Mouse (Mus musculus): Measurements from ENCODE around the gene AI837181. TPM values are rescaled to one million over a fixed set of nuclear protein-coding genes. Genes with fewer than 3 reads are reported as not detected.

AI837181 gene
- polyA plus RNA-seq, 1 experiment from 2014 or later, result 63.6 TPM

DNA sequence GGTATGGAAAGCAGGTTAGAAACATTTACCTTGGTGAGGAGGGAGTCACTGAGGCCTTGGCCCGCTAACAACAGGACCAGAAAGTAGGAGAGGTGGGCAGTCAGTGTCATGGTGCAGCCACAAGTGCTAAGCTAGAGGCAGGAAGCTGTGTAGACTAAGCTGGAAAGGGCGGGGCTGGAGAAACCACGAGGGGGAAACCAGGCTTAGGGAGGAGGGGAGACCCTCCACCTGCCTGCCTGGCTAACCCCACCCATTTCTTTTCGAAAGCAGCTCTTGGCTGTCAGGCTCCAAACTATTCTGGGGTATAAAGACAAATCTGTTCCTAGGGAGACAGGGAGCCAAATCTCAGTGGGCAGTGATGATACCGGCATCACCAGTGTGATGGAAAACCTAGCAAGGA lies 43.4 kb downstream of the AI837181 start, which contains the start of gene Ctsw:
Gene Ctsw (minus strand): TSS at position 134 of the 400 bp plus-strand sequence.
- no peak within 1 kb of the TSS for H3K27ac ChIP-seq (ENCODE audit: low read length)
- ATAC-seq (no peak), DNase-seq (ENCODE audit: low spot score) (no peak)
- no peaks in the 10 kb centered on the region for H3K9me3 ChIP-seq (ENCODE audit: low read length)
- WGBS, result 36% methylated on average over 5 of the region's 5 CpGs
- no peaks in the 10 kb centered on the region for H3K27me3 ChIP-seq (replicated peaks; ENCODE audit: insufficient read depth, low read length)
- peaks cover 14% of the 10 kb centered on the region for H3K36me3 ChIP-seq (ENCODE audit: insufficient read depth, low read length)
- H3K4me3 ChIP-seq (ENCODE audit: low read depth, low read length), result no peak within 1 kb of the TSS
- no peak for TF ChIP-seq CTCF (IDR thresholded peaks at IDR 0.05)
- TF ChIP-seq EP300 (IDR thresholded peaks at IDR 0.05), result no peak
- H3K4me2 ChIP-seq (replicated peaks; ENCODE audit: low read depth, low read length), result no peak within 1 kb of the TSS
- H3K4me1 ChIP-seq (ENCODE audit: insufficient read depth, low read depth, low read length), result no peaks in the 10 kb centered on the region
- H3K9ac ChIP-seq (replicated peaks; ENCODE audit: low read depth), result no peak within 1 kb of the TSS

DNA sequence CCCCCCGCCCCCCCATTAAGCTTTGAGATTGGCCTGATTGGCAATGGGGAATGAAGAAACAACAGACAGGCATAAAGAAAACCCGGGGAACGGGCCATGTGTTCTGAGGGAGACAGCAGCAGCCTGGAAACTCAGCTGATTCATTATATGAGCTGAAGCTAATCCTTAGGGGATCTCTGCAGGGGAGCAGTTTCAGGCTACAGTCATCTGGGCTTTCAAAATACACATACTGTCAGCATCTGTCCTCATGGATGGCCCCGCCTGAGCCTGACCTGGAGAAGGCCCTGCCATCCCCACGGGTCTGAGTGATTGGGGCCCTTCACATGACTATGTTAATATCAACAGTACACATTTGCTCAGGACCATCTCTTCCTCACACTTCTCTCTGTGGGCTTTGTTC lies 46.9 kb downstream of the AI837181 start:
- Histone ChIP-seq H3K27ac (ENCODE audit: low read length) (no peak overlapping the region), H3K4me1 (ENCODE audit: insufficient read depth, low read depth, low read length) (peaks cover 2% of the 10 kb centered on the region; the same call in 1 of the 2 replicates), H3K36me3 (ENCODE audit: insufficient read depth, low read length) (no peaks in the 10 kb centered on the region), H3K4me2 (replicated peaks; ENCODE audit: low read depth, low read length) (no peak overlapping the region), H3K27me3 (replicated peaks; ENCODE audit: insufficient read depth, low read length) (no peaks in the 10 kb centered on the region), H3K9me3 (ENCODE audit: low read length) (no peaks in the 10 kb centered on the region), H3K4me3 (ENCODE audit: low read depth, low read length) (no peak overlapping the region), H3K9ac (replicated peaks; ENCODE audit: low read depth) (no peak overlapping the region)
- WGBS, result 48% methylated on average over 5 of the region's 5 CpGs
- no peak for DNase-seq (ENCODE audit: low spot score)
- no peak for ATAC-seq
- TF ChIP-seq EP300 (IDR thresholded peaks at IDR 0.05) (no peak), CTCF (IDR thresholded peaks at IDR 0.05) (no peak)

DNA sequence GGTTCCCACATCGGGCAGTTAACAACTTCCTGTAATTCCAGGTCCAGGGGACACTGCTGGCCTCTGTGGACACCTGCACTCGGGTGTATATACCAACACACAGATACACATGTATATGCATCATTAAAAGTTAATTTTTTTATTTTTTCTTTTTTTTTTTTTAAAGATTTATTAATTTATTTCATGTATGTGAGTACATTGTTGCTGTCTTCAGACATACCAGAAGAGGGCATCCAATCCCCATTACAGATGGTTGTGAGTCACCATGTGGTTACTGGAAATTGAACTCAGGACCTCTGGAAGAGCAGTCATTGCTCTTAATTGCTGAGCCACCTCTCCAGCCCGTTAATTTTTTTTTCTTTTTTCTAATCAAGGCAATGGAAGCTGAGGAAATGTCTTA lies 47.9 kb downstream of the AI837181 start:
- no peak overlapping the region for H3K4me3 ChIP-seq (ENCODE audit: low read depth, low read length)
- H3K9ac ChIP-seq (replicated peaks; ENCODE audit: low read depth), result no peak overlapping the region
- no peak for ATAC-seq
- peaks cover 2% of the 10 kb centered on the region; the same call in 1 of the 2 replicates for H3K4me1 ChIP-seq (ENCODE audit: insufficient read depth, low read depth, low read length)
- H3K27me3 ChIP-seq (replicated peaks; ENCODE audit: insufficient read depth, low read length), result no peaks in the 10 kb centered on the region
- no peak for DNase-seq (ENCODE audit: low spot score)
- WGBS, result 65% methylated on average over 3 of the region's 3 CpGs
- peak overlapping the region; percentile 81; the same call in 1 of the 2 replicates for H3K27ac ChIP-seq (ENCODE audit: low read length)
- no peaks in the 10 kb centered on the region for H3K9me3 ChIP-seq (ENCODE audit: low read length)
- H3K4me2 ChIP-seq (replicated peaks; ENCODE audit: low read depth, low read length), result no peak overlapping the region; the same call in 1 of the 2 replicates
- H3K36me3 ChIP-seq (ENCODE audit: insufficient read depth, low read length), result no peaks in the 10 kb centered on the region
- TF ChIP-seq EP300 (IDR thresholded peaks at IDR 0.05) (no peak), CTCF (IDR thresholded peaks at IDR 0.05) (peak; percentile 55)

DNA sequence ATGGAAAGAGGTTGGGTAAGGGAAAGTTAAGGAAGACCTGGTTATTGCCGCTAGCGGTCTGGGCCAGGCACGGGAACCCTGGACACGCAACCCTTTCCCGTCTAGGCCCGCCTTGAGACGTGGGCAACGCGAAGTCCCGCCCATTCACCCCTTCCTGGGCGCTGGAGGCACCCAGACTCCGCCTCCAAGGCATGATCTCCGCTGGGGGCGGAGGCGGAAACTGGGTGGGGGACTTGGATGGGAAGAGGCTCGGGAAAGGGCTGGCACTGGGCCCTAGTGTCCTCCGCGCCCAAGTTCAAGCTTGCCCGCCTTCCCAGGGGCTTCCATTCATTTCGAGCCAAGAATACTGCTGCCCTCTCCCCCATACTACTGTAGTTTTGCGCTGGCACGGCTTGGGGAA lies 48.8 kb downstream of the AI837181 start, which contains the start of gene Efemp2:
Gene Efemp2 (plus strand): TSS at position 235 of the 400 bp plus-strand sequence.
- DNase-seq (ENCODE audit: low spot score) (peak; percentile 96), ATAC-seq (peak; percentile 87)
- Histone ChIP-seq H3K9me3 (ENCODE audit: low read length) (no peaks in the 10 kb centered on the region), H3K9ac (replicated peaks; ENCODE audit: low read depth) (peak within 1 kb of the TSS; percentile 64), H3K36me3 (ENCODE audit: insufficient read depth, low read length) (no peaks in the 10 kb centered on the region), H3K4me2 (replicated peaks; ENCODE audit: low read depth, low read length) (peak within 1 kb of the TSS; percentile 92), H3K4me1 (ENCODE audit: insufficient read depth, low read depth, low read length) (peaks cover 2% of the 10 kb centered on the region; the same call in 1 of the 2 replicates), H3K27me3 (replicated peaks; ENCODE audit: insufficient read depth, low read length) (no peaks in the 10 kb centered on the region), H3K27ac (ENCODE audit: low read length) (peak within 1 kb of the TSS; percentile 81), H3K4me3 (ENCODE audit: low read depth, low read length) (peak within 1 kb of the TSS; percentile 57)
- under 1% methylated on average over 22 of the region's 22 CpGs for WGBS
- 0 out of 2 replicates have a peak, but pooled peaks have one; percentile 47 for TF ChIP-seq EP300 (IDR thresholded peaks at IDR 0.05)
- 0 out of 2 replicates have a peak, but pooled peaks have one; percentile 2 for TF ChIP-seq CTCF (IDR thresholded peaks at IDR 0.05)

DNA sequence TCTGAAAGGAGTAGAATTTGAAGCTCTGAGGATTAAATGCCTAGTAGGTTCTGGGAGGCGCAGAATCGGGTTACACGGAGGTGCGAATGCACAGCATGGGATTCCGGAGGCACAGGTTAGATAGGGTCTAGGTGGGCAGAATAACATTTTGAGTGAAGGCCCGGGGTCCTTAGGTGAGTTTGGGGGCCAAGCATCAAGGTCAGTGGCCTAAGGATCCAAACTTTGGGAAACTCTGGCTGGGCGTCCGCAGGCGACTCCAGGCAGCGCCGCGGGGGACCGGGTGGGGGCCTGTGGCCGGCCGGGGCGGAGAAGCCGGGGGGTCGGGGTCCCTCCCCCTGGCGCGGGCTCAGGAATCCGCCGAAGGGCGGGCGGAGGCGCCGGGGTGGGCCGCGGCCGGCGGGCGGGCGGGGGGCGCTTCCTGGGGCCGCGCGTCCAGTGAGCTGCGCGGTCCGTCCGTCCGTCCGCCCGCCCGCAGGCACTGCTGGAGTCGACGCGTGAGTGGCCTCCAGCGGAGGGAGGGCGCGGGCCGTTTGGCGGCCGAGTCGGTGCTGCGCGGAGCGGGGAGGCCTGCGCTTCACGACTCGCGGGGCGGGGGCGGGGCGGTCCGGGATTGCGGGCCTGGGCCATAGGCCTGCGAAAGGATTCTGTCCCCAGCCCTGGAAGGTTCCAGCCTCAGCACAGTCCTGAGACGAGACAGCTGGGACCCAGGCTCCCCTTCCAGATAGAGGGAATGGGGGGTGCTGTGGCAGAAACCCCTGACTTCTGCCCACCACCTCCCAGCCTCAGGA lies 49.5 kb downstream of the AI837181 start:
- Histone ChIP-seq H3K27me3 (replicated peaks; ENCODE audit: insufficient read depth, low read length) (no peaks in the 10 kb centered on the region), H3K9ac (replicated peaks; ENCODE audit: low read depth) (peak overlapping the region; percentile 64), H3K9me3 (ENCODE audit: low read length) (no peaks in the 10 kb centered on the region), H3K4me3 (ENCODE audit: low read depth, low read length) (peak overlapping the region; percentile 57), H3K4me1 (ENCODE audit: insufficient read depth, low read depth, low read length) (peaks cover 2% of the 10 kb centered on the region; the same call in 1 of the 2 replicates), H3K4me2 (replicated peaks; ENCODE audit: low read depth, low read length) (peak overlapping the region; percentile 92), H3K36me3 (ENCODE audit: insufficient read depth, low read length) (no peaks in the 10 kb centered on the region), H3K27ac (ENCODE audit: low read length) (peak overlapping the region; percentile 81)
- TF ChIP-seq CTCF (IDR thresholded peaks at IDR 0.05) (peak; percentile 34), EP300 (IDR thresholded peaks at IDR 0.05) (no peak)
- peak; percentile 66 for ATAC-seq
- WGBS, result 2% methylated on average over 31 of the region's 68 CpGs
- DNase-seq (ENCODE audit: low spot score), result peak; percentile 57

DNA sequence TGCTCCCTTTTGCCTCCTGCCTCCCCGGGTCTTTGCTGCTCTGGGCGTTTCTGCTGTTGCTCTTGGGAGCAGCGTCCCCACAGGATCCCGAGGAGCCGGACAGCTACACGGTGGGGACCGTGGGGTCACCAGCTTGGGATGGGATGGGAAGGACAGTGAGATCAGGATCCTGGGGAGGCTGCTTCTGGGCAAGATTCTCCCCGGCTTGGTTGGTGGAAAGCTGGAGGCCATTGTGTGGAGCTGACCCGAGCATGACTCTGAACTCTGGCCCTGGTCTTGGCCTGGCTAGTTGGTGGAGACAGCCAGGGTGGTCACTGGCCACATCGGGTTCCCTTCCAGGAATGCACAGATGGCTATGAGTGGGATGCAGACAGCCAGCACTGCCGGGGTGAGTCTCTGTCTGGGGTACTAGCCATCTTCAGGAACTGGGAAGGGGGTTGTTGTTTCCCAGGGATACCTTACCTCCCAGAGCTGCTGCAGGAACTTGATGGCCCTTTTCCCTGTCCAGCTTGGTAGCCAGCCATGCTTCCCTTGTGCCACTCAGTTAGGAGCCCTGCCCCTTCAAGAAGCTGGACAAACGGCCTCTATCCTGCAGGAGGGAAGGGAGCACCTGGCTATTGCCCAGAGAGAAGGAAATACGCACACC lies 50.2 kb downstream of the AI837181 start:
- ATAC-seq, result peak; percentile 23
- no peak for DNase-seq (ENCODE audit: low spot score)
- Histone ChIP-seq H3K9ac (replicated peaks; ENCODE audit: low read depth) (peak overlapping the region; percentile 64), H3K4me3 (ENCODE audit: low read depth, low read length) (peak overlapping the region; percentile 57), H3K4me1 (ENCODE audit: insufficient read depth, low read depth, low read length) (peaks cover 2% of the 10 kb centered on the region; the same call in 1 of the 2 replicates), H3K9me3 (ENCODE audit: low read length) (no peaks in the 10 kb centered on the region), H3K27me3 (replicated peaks; ENCODE audit: insufficient read depth, low read length) (no peaks in the 10 kb centered on the region), H3K36me3 (ENCODE audit: insufficient read depth, low read length) (0 out of 2 replicates have a peak, but pooled peaks cover 4% of the 10 kb centered on the region), H3K27ac (ENCODE audit: low read length) (peak overlapping the region; percentile 81), H3K4me2 (replicated peaks; ENCODE audit: low read depth, low read length) (peak overlapping the region; percentile 92)
- TF ChIP-seq EP300 (IDR thresholded peaks at IDR 0.05) (no peak), CTCF (IDR thresholded peaks at IDR 0.05) (no peak)
- WGBS, result 15% methylated on average over 13 of the region's 13 CpGs

Other genes with a start within 250 kb of the AI837181 start
- 9.3 and 10.4 TPM in 2 replicates for gene Pacs1, start 152.0 kb upstream of the AI837181 start, polyA plus RNA-seq (2015; fragmentation: Nextera tagmentation; extraction: Ambion mirVana)
- 200 TPM in 2 replicates for gene Sf3b2, start 129.7 kb upstream of the AI837181 start, polyA plus RNA-seq (2015; fragmentation: Nextera tagmentation; extraction: Ambion mirVana)
- 0.55 and 0.57 TPM in 2 replicates for gene Gal3st3, start 126.8 kb upstream of the AI837181 start, polyA plus RNA-seq (2015; fragmentation: Nextera tagmentation; extraction: Ambion mirVana)
- gene Catsper1, start 89.4 kb upstream of the AI837181 start, polyA plus RNA-seq (2015; fragmentation: Nextera tagmentation; extraction: Ambion mirVana), result not detected in 2 replicates
- gene Cst6, start 75.6 kb upstream of the AI837181 start, polyA plus RNA-seq (2015; fragmentation: Nextera tagmentation; extraction: Ambion mirVana), result 0.65 and 1.4 TPM in 2 replicates
- gene Eif1ad, start 58.4 kb upstream of the AI837181 start, polyA plus RNA-seq (2015; fragmentation: Nextera tagmentation; extraction: Ambion mirVana), result 21.5 and 25.4 TPM in 2 replicates
- gene Banf1, start 58.0 kb upstream of the AI837181 start, polyA plus RNA-seq (2015; fragmentation: Nextera tagmentation; extraction: Ambion mirVana), result 182 and 191 TPM in 2 replicates
- 35.2 and 43.5 TPM in 2 replicates for gene Sart1, start 36.4 kb upstream of the AI837181 start, polyA plus RNA-seq (2015; fragmentation: Nextera tagmentation; extraction: Ambion mirVana)
- 1.1 TPM in 2 replicates for gene Tsga10ip, start 22.6 kb upstream of the AI837181 start, polyA plus RNA-seq (2015; fragmentation: Nextera tagmentation; extraction: Ambion mirVana)
- gene Drap1, start 165 bp upstream of the AI837181 start, polyA plus RNA-seq (2015; fragmentation: Nextera tagmentation; extraction: Ambion mirVana), result 352 and 379 TPM in 2 replicates
- 0.31 TPM in 1 of 2 replicates, not detected in the other for gene Fosl1, start 22.4 kb downstream of the AI837181 start, polyA plus RNA-seq (2015; fragmentation: Nextera tagmentation; extraction: Ambion mirVana)
- 14.4 and 18.0 TPM in 2 replicates for gene Ccdc85b, start 32.8 kb downstream of the AI837181 start, polyA plus RNA-seq (2015; fragmentation: Nextera tagmentation; extraction: Ambion mirVana)
- gene Fibp, start 35.5 kb downstream of the AI837181 start, polyA plus RNA-seq (2015; fragmentation: Nextera tagmentation; extraction: Ambion mirVana), result 133 and 135 TPM in 2 replicates
- gene Ctsw, start 43.4 kb downstream of the AI837181 start, polyA plus RNA-seq (2015; fragmentation: Nextera tagmentation; extraction: Ambion mirVana), result 2.6 and 2.8 TPM in 2 replicates
- gene Efemp2, start 48.8 kb downstream of the AI837181 start, polyA plus RNA-seq (2015; fragmentation: Nextera tagmentation; extraction: Ambion mirVana), result 91.8 and 96.1 TPM in 2 replicates
- gene Mus81, start 63.3 kb downstream of the AI837181 start, polyA plus RNA-seq (2015; fragmentation: Nextera tagmentation; extraction: Ambion mirVana), result 46.7 and 50.2 TPM in 2 replicates
- 1,591 and 1,653 TPM in 2 replicates for gene Cfl1, start 65.3 kb downstream of the AI837181 start, polyA plus RNA-seq (2015; fragmentation: Nextera tagmentation; extraction: Ambion mirVana)
- gene 1700020D05Rik, start 78.6 kb downstream of the AI837181 start, polyA plus RNA-seq (2015; fragmentation: Nextera tagmentation; extraction: Ambion mirVana), result not detected in 2 replicates
- 3.6 and 3.7 TPM in 2 replicates for gene Snx32, start 85.4 kb downstream of the AI837181 start, polyA plus RNA-seq (2015; fragmentation: Nextera tagmentation; extraction: Ambion mirVana)
- gene Ovol1, start 135.5 kb downstream of the AI837181 start, polyA plus RNA-seq (2015; fragmentation: Nextera tagmentation; extraction: Ambion mirVana), result 2.1 and 2.2 TPM in 2 replicates
- gene Ap5b1, start 142.9 kb downstream of the AI837181 start, polyA plus RNA-seq (2015; fragmentation: Nextera tagmentation; extraction: Ambion mirVana), result 3.9 and 4.3 TPM in 2 replicates
- 59.6 and 68.5 TPM in 2 replicates for gene Rnaseh2c, start 176.7 kb downstream of the AI837181 start, polyA plus RNA-seq (2015; fragmentation: Nextera tagmentation; extraction: Ambion mirVana)
- 51.1 and 51.9 TPM in 2 replicates for gene Kat5, start 185.1 kb downstream of the AI837181 start, polyA plus RNA-seq (2015; fragmentation: Nextera tagmentation; extraction: Ambion mirVana)
- 50.1 and 51.5 TPM in 2 replicates for gene Rela, start 212.3 kb downstream of the AI837181 start, polyA plus RNA-seq (2015; fragmentation: Nextera tagmentation; extraction: Ambion mirVana)
- 32.6 and 38.2 TPM in 2 replicates for gene Sipa1, start 238.6 kb downstream of the AI837181 start, polyA plus RNA-seq (2015; fragmentation: Nextera tagmentation; extraction: Ambion mirVana)

Data from lung, postnatal 0 days (tissue).